ENCODE assay signal across 14 mouse cellular contexts in genomic region chr3:90583893-90584292, GRCm38 (mm10). TPM values are rescaled to one million over a fixed set of nuclear protein-coding genes. Genes with fewer than 3 reads are reported as not detected.
A peak's percentile ranks its signal among the peaks of the same experiment; 100 is the strongest.
DNase-seq lines count a peak whose midpoint lies in the region; ATAC-seq lines count a peak whose summit lies in the region.
"Had no signal": no experiment of that assay in that cellular context is flagged by ENCODE, and none has a peak within 500 bp of the region (broad histone marks: within the 10 kb centered on the region; RNA-seq: fewer than 3 reads in every experiment).

No protein-coding gene starts in this region.

- no peak overlapping the region for H3K4me2 ChIP-seq in heart, embryonic 11.5 days
- H3K4me2 ChIP-seq in intestine, embryonic 15.5 days (replicated peaks), result no peak overlapping the region
- H3K4me2 ChIP-seq: stomach, embryonic 15.5 days had no signal

- H3K4me3 ChIP-seq in heart, embryonic 11.5 days (ENCODE audit: low read depth, low read length), result no peak overlapping the region
- H3K4me3 ChIP-seq in intestine, embryonic 15.5 days (replicated peaks), result no peak overlapping the region
- H3K4me3 ChIP-seq: stomach, embryonic 15.5 days had no signal

- H3K9ac ChIP-seq in heart, embryonic 11.5 days (ENCODE audit: low read depth, low read length), result no peak overlapping the region
- no peak overlapping the region for H3K9ac ChIP-seq in intestine, embryonic 15.5 days
- H3K9ac ChIP-seq: stomach, embryonic 15.5 days had no signal

- 0 out of 2 replicates have a peak, but pooled peaks cover 3% of the 10 kb centered on the region for H3K4me1 ChIP-seq in heart, embryonic 11.5 days (ENCODE audit: control insufficient read depth, insufficient read depth, low read length)
- peaks cover 26% of the 10 kb centered on the region for H3K4me1 ChIP-seq in intestine, embryonic 15.5 days (replicated peaks)

- peak; percentile 98 for DNase-seq in heart, adult 11 months
- peak; percentile 91 for DNase-seq in 3T3-L1 (ENCODE audit: low read depth, low spot score)
- DNase-seq in adrenal gland, postnatal 36 days, result peak; percentile 38 to 53
- DNase-seq in layer of hippocampus, postnatal 25 days (ENCODE audit: extremely low spot score in 1 of 2, low spot score in 1 of 2), result no peak
- no peak for DNase-seq in left cerebral cortex, postnatal 14 days (ENCODE audit: low spot score in 2 of 2)
- DNase-seq: liver had no signal

- WGBS in heart, embryonic 11.5 days (ENCODE audit: insufficient replicate concordance), result 38% methylated on average over 3 of the region's 3 CpGs
- 40% methylated on average over 3 of the region's 3 CpGs for WGBS in intestine, embryonic 15.5 days

- ATAC-seq in heart, embryonic 11.5 days (replicated peaks; ENCODE audit: insufficient number of reproducible peaks, low FRiP score, low TSS enrichment), result no peak
- ATAC-seq in intestine, embryonic 15.5 days, result no peak
- no peak for ATAC-seq in megakaryocyte, adult 5-6 weeks (ENCODE audit: poor library complexity, severe bottlenecking)

- intact Hi-C loops in left cerebral cortex, postnatal 14 days (cut with DNase I), result loop anchor here (5.0 kb wide), 1 partner anchor 57 kb away; the partner anchor contains the start of gene S100a14

- H3K27ac ChIP-seq in heart, embryonic 11.5 days (ENCODE audit: low read depth, low read length), result no peak overlapping the region
- peak overlapping the region; percentile 30 for H3K27ac ChIP-seq in intestine, embryonic 15.5 days
- H3K27ac ChIP-seq: stomach, embryonic 15.5 days had no signal

- H3K27me3 ChIP-seq in heart, embryonic 11.5 days (ENCODE audit: control insufficient read depth, insufficient read depth, low read length), result no peaks in the 10 kb centered on the region
- H3K27me3 ChIP-seq in intestine, embryonic 15.5 days (replicated peaks), result no peaks in the 10 kb centered on the region
- H3K27me3 ChIP-seq: stomach, embryonic 15.5 days had no signal

- H3K36me3 ChIP-seq in heart, embryonic 11.5 days (ENCODE audit: control insufficient read depth, insufficient read depth, low read length), result no peaks in the 10 kb centered on the region
- H3K36me3 ChIP-seq in intestine, embryonic 15.5 days, result no peaks in the 10 kb centered on the region
- H3K36me3 ChIP-seq: stomach, embryonic 15.5 days had no signal

- H3K9me3 ChIP-seq in heart, embryonic 11.5 days (replicated peaks; ENCODE audit: control insufficient read depth, low read length), result no peaks in the 10 kb centered on the region
- no peaks in the 10 kb centered on the region for H3K9me3 ChIP-seq in intestine, embryonic 15.5 days
- H3K9me3 ChIP-seq: stomach, embryonic 15.5 days had no signal

RNA-seq across cellular contexts. Expression of gene S100a2, which starts 6.2 kb away (rescaled TPM):
- polyA plus RNA-seq in heart, embryonic 11.5 days (2014; fragmentation: Nextera tagmentation; extraction: Ambion mirVana), result not detected in 2 replicates
- not detected for total RNA-seq in adrenal gland, postnatal 36 days (2021)
- polyA plus RNA-seq in intestine, embryonic 15.5 days (2015; fragmentation: Nextera tagmentation; extraction: Ambion mirVana), result not detected in 2 replicates
- total RNA-seq in layer of hippocampus, postnatal 25 days (2021), result not detected
- not detected in 2 replicates for total RNA-seq in megakaryocyte, adult 5-6 weeks (2015)
- total RNA-seq in megakaryocyte, adult 5-6 weeks (2017), result not detected in 2 replicates
- total RNA-seq in left cerebral cortex, postnatal 14 days (2021), result not detected
- total RNA-seq: common myeloid progenitor, adult 5-6 weeks; granulocyte monocyte progenitor cell, adult 5-6 weeks; layer of hippocampus, adult 8-10 months had no signal
- polyA plus RNA-seq: forebrain, embryonic 11.5 days; stomach, embryonic 15.5 days had no signal

RNA-seq across cellular contexts. Expression of gene Gm42674, which starts 17.8 kb away (rescaled TPM):
- not detected in 2 replicates for polyA plus RNA-seq in heart, embryonic 11.5 days (2014; fragmentation: Nextera tagmentation; extraction: Ambion mirVana)
- not detected for total RNA-seq in adrenal gland, postnatal 36 days (2021)
- not detected in 2 replicates for polyA plus RNA-seq in intestine, embryonic 15.5 days (2015; fragmentation: Nextera tagmentation; extraction: Ambion mirVana)
- not detected for total RNA-seq in layer of hippocampus, postnatal 25 days (2021)
- total RNA-seq in megakaryocyte, adult 5-6 weeks (2015), result not detected in 2 replicates
- total RNA-seq in megakaryocyte, adult 5-6 weeks (2017), result 2.9 and 5.7 TPM in 2 replicates
- not detected for total RNA-seq in left cerebral cortex, postnatal 14 days (2021)
- total RNA-seq: common myeloid progenitor, adult 5-6 weeks; granulocyte monocyte progenitor cell, adult 5-6 weeks; layer of hippocampus, adult 8-10 months had no signal
- polyA plus RNA-seq: forebrain, embryonic 11.5 days; stomach, embryonic 15.5 days had no signal

RNA-seq across cellular contexts. Expression of gene S100a4, which starts 19.7 kb away (rescaled TPM):
- polyA plus RNA-seq in heart, embryonic 11.5 days (2014; fragmentation: Nextera tagmentation; extraction: Ambion mirVana), result 3.4 and 3.5 TPM in 2 replicates
- 10 to 100 TPM in 1 of 2 experiments, 1 to 10 TPM in 1; 9.0 to 11.5 TPM for total RNA-seq in adrenal gland, postnatal 36 days (2021)
- polyA plus RNA-seq in intestine, embryonic 15.5 days (2015; fragmentation: Nextera tagmentation; extraction: Ambion mirVana), result 4.4 and 8.2 TPM in 2 replicates
- 1 to 10 TPM; 4.1 to 6.5 TPM for total RNA-seq in layer of hippocampus, postnatal 25 days (2021)
- 2,878 and 2,936 TPM in 2 replicates for total RNA-seq in megakaryocyte, adult 5-6 weeks (2015)
- 3,102 and 3,469 TPM in 2 replicates for total RNA-seq in megakaryocyte, adult 5-6 weeks (2017)
- 1 to 10 TPM; 6.8 to 7.0 TPM for total RNA-seq in left cerebral cortex, postnatal 14 days (2021)

RNA-seq across cellular contexts. Expression of gene S100a3, which starts 23.5 kb away (rescaled TPM):
- polyA plus RNA-seq in heart, embryonic 11.5 days (2014; fragmentation: Nextera tagmentation; extraction: Ambion mirVana), result 0.24 TPM in 1 of 2 replicates, not detected in the other
- total RNA-seq in adrenal gland, postnatal 36 days (2021), result under 1 TPM in 1 of 2 experiments, not detected in 1; 0.46 TPM
- 0.29 and 0.53 TPM in 2 replicates for polyA plus RNA-seq in intestine, embryonic 15.5 days (2015; fragmentation: Nextera tagmentation; extraction: Ambion mirVana)
- total RNA-seq in layer of hippocampus, postnatal 25 days (2021), result 1 to 10 TPM; 1.9 to 2.1 TPM
- 0.66 TPM in 1 of 2 replicates, not detected in the other for total RNA-seq in megakaryocyte, adult 5-6 weeks (2015)
- not detected in 2 replicates for total RNA-seq in megakaryocyte, adult 5-6 weeks (2017)
- 1 to 10 TPM; 1.1 to 3.5 TPM for total RNA-seq in left cerebral cortex, postnatal 14 days (2021)
- total RNA-seq: common myeloid progenitor, adult 5-6 weeks; granulocyte monocyte progenitor cell, adult 5-6 weeks had no signal
- polyA plus RNA-seq: forebrain, embryonic 11.5 days had no signal

RNA-seq across cellular contexts. Expression of gene S100a5, which starts 24.4 kb away (rescaled TPM):
- polyA plus RNA-seq in heart, embryonic 11.5 days (2014; fragmentation: Nextera tagmentation; extraction: Ambion mirVana), result not detected in 2 replicates
- total RNA-seq in adrenal gland, postnatal 36 days (2021), result not detected
- 15.0 and 15.7 TPM in 2 replicates for polyA plus RNA-seq in intestine, embryonic 15.5 days (2015; fragmentation: Nextera tagmentation; extraction: Ambion mirVana)
- total RNA-seq in layer of hippocampus, postnatal 25 days (2021), result not detected
- not detected in 2 replicates for total RNA-seq in megakaryocyte, adult 5-6 weeks (2015)
- 3.4 TPM in 1 of 2 replicates, not detected in the other for total RNA-seq in megakaryocyte, adult 5-6 weeks (2017)
- not detected for total RNA-seq in left cerebral cortex, postnatal 14 days (2021)
- total RNA-seq: common myeloid progenitor, adult 5-6 weeks; granulocyte monocyte progenitor cell, adult 5-6 weeks; layer of hippocampus, adult 8-10 months had no signal
- polyA plus RNA-seq: forebrain, embryonic 11.5 days had no signal

Comparison
In these comparisons a context has a peak if more than half of its experiments do, and no peak if none do; other contexts are left out.
1. DNase-seq: peak in heart, adult 11 months (single experiment), 3T3-L1 (single experiment) and adrenal gland, postnatal 36 days (2 of 2); none in layer of hippocampus, postnatal 25 days (0 of 2) and left cerebral cortex, postnatal 14 days (0 of 2).
2. RNA of gene S100a4, which starts 19.7 kb away (total RNA-seq): 2,878 to 3,469 TPM in megakaryocyte, adult 5-6 weeks; 9.0 to 11.5 TPM in adrenal gland, postnatal 36 days, 6.8 to 7.0 TPM in left cerebral cortex, postnatal 14 days and 4.1 to 6.5 TPM in layer of hippocampus, postnatal 25 days; every median in the first group is over 100 times any median in the second.